14 mouse cellular contexts compared by ENCODE assay signal in the genomic region with DNA sequence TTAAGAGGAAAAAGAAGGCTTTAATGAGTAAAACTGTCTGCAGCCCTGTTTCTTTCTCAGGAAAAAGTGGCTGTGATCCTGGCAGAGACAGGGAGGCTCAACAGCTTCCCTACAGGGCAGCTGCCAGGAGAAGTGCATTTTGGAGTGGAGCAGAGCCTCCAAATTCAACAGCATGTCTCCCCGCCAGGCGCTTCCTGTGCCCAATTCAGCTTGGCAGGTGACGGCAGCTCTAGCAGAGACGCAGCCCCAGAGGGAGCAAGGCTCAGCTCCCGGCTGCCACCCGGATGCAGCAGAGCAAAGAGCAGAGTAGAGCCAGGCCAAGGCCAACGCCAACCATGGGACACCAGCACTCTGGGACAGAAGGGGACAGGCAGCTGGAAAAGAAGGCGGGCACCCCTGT. TPM values are rescaled to one million over a fixed set of nuclear protein-coding genes. Genes with fewer than 3 reads are reported as not detected.
A peak's percentile ranks its signal among the peaks of the same experiment; 100 is the strongest.
DNase-seq lines count a peak whose midpoint lies in the region; ATAC-seq and TF ChIP-seq lines count a peak whose summit lies in the region.
"Had no signal": no experiment of that assay in that cellular context is flagged by ENCODE, and none has a peak within 500 bp of the region (broad histone marks: within the 10 kb centered on the region; RNA-seq: fewer than 3 reads in every experiment).

No protein-coding gene starts in this region.

- intact Hi-C loops in left cerebral cortex, postnatal 10 days (cut with DNase I), result no loop called here

- TF ChIP-seq CTCF in forebrain, postnatal 0 days (IDR thresholded peaks at IDR 0.05; ENCODE audit: low read depth), result peak; percentile 40

- no peaks in the 10 kb centered on the region for H3K9me3 ChIP-seq in forebrain, postnatal 0 days (ENCODE audit: low read length)
- H3K9me3 ChIP-seq: limb, embryonic 10.5 days; neural tube, embryonic 13.5 days had no signal

- no peaks in the 10 kb centered on the region for H3K27me3 ChIP-seq in forebrain, postnatal 0 days (ENCODE audit: insufficient read depth, low read length)

- no peaks in the 10 kb centered on the region for H3K4me1 ChIP-seq in forebrain, postnatal 0 days (ENCODE audit: insufficient read depth)
- H3K4me1 ChIP-seq: neural tube, embryonic 13.5 days had no signal

- no peak overlapping the region for H3K9ac ChIP-seq in forebrain, postnatal 0 days
- H3K9ac ChIP-seq: neural tube, embryonic 13.5 days had no signal

- H3K27ac ChIP-seq in forebrain, postnatal 0 days (ENCODE audit: low read depth, low read length), result peak overlapping the region; percentile 66
- H3K27ac ChIP-seq: limb, embryonic 10.5 days; neural tube, embryonic 13.5 days had no signal

- H3K36me3 ChIP-seq in forebrain, postnatal 0 days (ENCODE audit: insufficient read depth), result no peaks in the 10 kb centered on the region
- H3K36me3 ChIP-seq: limb, embryonic 10.5 days; neural tube, embryonic 13.5 days had no signal

- 35% methylated on average over 8 of the region's 8 CpGs for WGBS in forebrain, postnatal 0 days

- peak; percentile 13 for DNase-seq in adrenal gland, postnatal 14 days
- no peak for DNase-seq in adrenal gland, adult 8-10 months
- DNase-seq in left cerebral cortex, postnatal 10 days (ENCODE audit: extremely low spot score in 1 of 2, low spot score in 2 of 2), result peak; percentile 47 to 60
- DNase-seq in left cerebral cortex, adult 11 months (ENCODE audit: low spot score), result no peak
- peak; percentile 88 for DNase-seq in forebrain, postnatal 0 days
- DNase-seq in right cerebral cortex, postnatal 14 days, result peak; percentile 48
- no peak for DNase-seq in heart, adult 18-20 months
- no peak for DNase-seq in lung, adult 18-20 months

- peak; percentile 91 for ATAC-seq in forebrain, postnatal 0 days
- ATAC-seq: intestine, postnatal 0 days; Patski had no signal

- no peak overlapping the region for H3K4me2 ChIP-seq in forebrain, postnatal 0 days (ENCODE audit: low read depth)
- H3K4me2 ChIP-seq: neural tube, embryonic 13.5 days had no signal

- no peak overlapping the region for H3K4me3 ChIP-seq in forebrain, postnatal 0 days (ENCODE audit: low read depth, low read length)
- H3K4me3 ChIP-seq: limb, embryonic 10.5 days; neural tube, embryonic 13.5 days had no signal

RNA-seq across cellular contexts. Expression of a gene that starts 3.4 kb away (rescaled TPM):
- not detected in 2 replicates for total RNA-seq in adrenal gland, postnatal 14 days (2021)
- total RNA-seq in adrenal gland, adult 8-10 months (2022), result not detected
- under 1 TPM; 0.54 to 0.71 TPM for total RNA-seq in left cerebral cortex, postnatal 10 days (2021)
- total RNA-seq in forebrain, postnatal 0 days (2014; rRNA removed), result 0.23 TPM in 1 of 2 replicates, not detected in the other
- polyA plus RNA-seq in forebrain, postnatal 0 days (2015; fragmentation: Nextera tagmentation; extraction: Ambion mirVana), result 0.18 TPM in 1 of 2 replicates, not detected in the other
- total RNA-seq in heart, adult 18-20 months (2021), result not detected
- total RNA-seq: megakaryocyte, adult 5-6 weeks had no signal
- polyA plus RNA-seq: heart, postnatal 0 days; intestine, postnatal 0 days; limb, embryonic 10.5 days; Patski had no signal

RNA-seq across cellular contexts. Expression of a gene that starts 49.4 kb away (rescaled TPM):
- 0.11 and 0.19 TPM in 2 replicates for total RNA-seq in adrenal gland, postnatal 14 days (2021)
- total RNA-seq in adrenal gland, adult 8-10 months (2022), result under 1 TPM; 0.06 to 0.15 (median 0.11) TPM
- total RNA-seq in left cerebral cortex, postnatal 10 days (2021), result 10 to 100 TPM; 31.3 to 33.5 TPM
- total RNA-seq in forebrain, postnatal 0 days (2014; rRNA removed), result 19.7 and 30.5 TPM in 2 replicates
- 20.2 and 31.1 TPM in 2 replicates for polyA plus RNA-seq in forebrain, postnatal 0 days (2015; fragmentation: Nextera tagmentation; extraction: Ambion mirVana)
- under 1 TPM; 0.15 to 0.33 TPM for total RNA-seq in heart, adult 18-20 months (2021)
- total RNA-seq: megakaryocyte, adult 5-6 weeks had no signal
- polyA plus RNA-seq: intestine, postnatal 0 days had no signal

Comparison
In these comparisons a context has a peak if more than half of its experiments do, and no peak if none do; other contexts are left out.
1. DNase-seq: peak in adrenal gland, postnatal 14 days (single experiment), left cerebral cortex, postnatal 10 days (2 of 2), forebrain, postnatal 0 days (single experiment) and right cerebral cortex, postnatal 14 days (single experiment); none in adrenal gland, adult 8-10 months (single experiment), left cerebral cortex, adult 11 months (single experiment), heart, adult 18-20 months (0 of 2) and lung, adult 18-20 months (0 of 2).
2. RNA of a gene that starts 49.4 kb away (total RNA-seq): 31.3 to 33.5 TPM in left cerebral cortex, postnatal 10 days and 19.7 to 30.5 TPM in forebrain, postnatal 0 days; 0.15 to 0.33 TPM in heart, adult 18-20 months, 0.11 to 0.19 TPM in adrenal gland, postnatal 14 days and 0.06 to 0.15 TPM in adrenal gland, adult 8-10 months; every median in the first group is over 10 times any median in the second.